Mouse (Mus musculus) limb, embryonic 13.5 days (tissue): ENCODE data around the gene Snx21. TPM values are rescaled to one million over a fixed set of nuclear protein-coding genes. Genes with fewer than 3 reads are reported as not detected.
A peak's percentile ranks its signal among the peaks of the same experiment; 100 is the strongest.
"Not testable (repeated sequence)": the region's sequence is repeated elsewhere in the genome, so short reads cannot be mapped to it uniquely, and the experiment has no call there.

Experiments
- ATAC-seq: fragments of 200-750 bp; cut with Nextera tagmentation; 2 replicates; pipeline ENCODE4 v1.8.0; 2017; ENCODE audit warnings: low read depth, moderate number of reproducible peaks, moderate TSS enrichment; ENCODE audit not compliant: low FRiP score
- H3K27ac ChIP-seq: fragments of 300-500 bp; sonication (generic); 2 replicates; pipeline ENCODE4 v1.5.1; 2015; ENCODE audit warnings: inconsistent platforms, mild to moderate bottlenecking, moderate library complexity
- H3K27me3 ChIP-seq: fragments of 300-500 bp; sonication (generic); 2 replicates; pipeline ENCODE4 v1.6.1; 2015; ENCODE audit warnings: mild to moderate bottlenecking, inconsistent platforms
- H3K36me3 ChIP-seq: fragments of 300-500 bp; sonication (generic); 2 replicates; pipeline ENCODE4 v1.6.1; 2015; ENCODE audit warnings: inconsistent platforms, mild to moderate bottlenecking, moderate library complexity
- H3K4me1 ChIP-seq: fragments of 300-500 bp; sonication (generic); 2 replicates; pipeline ENCODE4 v1.6.1; 2015; ENCODE audit warnings: inconsistent platforms
- H3K4me2 ChIP-seq: fragments of 300-500 bp; sonication (generic); replicated peaks from 2 replicates; pipeline ENCODE4 v1.6.1; 2015; ENCODE audit warnings: inconsistent platforms, mild to moderate bottlenecking, moderate library complexity
- H3K4me3 ChIP-seq: fragments of 300-500 bp; sonication (generic); 2 replicates; pipeline ENCODE4 v1.5.1; 2015; ENCODE audit warnings: moderate library complexity, mild to moderate bottlenecking, inconsistent platforms
- H3K9ac ChIP-seq: fragments of 300-500 bp; sonication (generic); 2 replicates; pipeline ENCODE4 v1.6.1; 2015; ENCODE audit warnings: mild to moderate bottlenecking, inconsistent platforms
- H3K9me3 ChIP-seq: fragments of 300-500 bp; sonication (generic); 2 replicates; pipeline ENCODE4 v1.6.1; 2016; ENCODE audit warnings: inconsistent platforms
- WGBS: fragments of 180-500 bp; shearing (Covaris S2); methylation state at CpG from one replicate; pipeline ENCODE4 v1.1.7; 2015; 5-methylcytosine and 5-hydroxymethylcytosine counted together
- polyA plus RNA-seq: library from polyadenylated mRNA; unstranded; fragments of >200 nt; fragmentation: Nextera tagmentation; extraction: Ambion mirVana; gene quantifications from 2 replicates; pipeline ENCODE4 v1.2.1, GENCODE M21; 2015

Gene Snx21
- polyA plus RNA-seq, 1 experiment from 2014 or later = 27.6 TPM

- H3K27me3 ChIP-seq = no peaks in the 10 kb centered on the region
- ATAC-seq = no peak
- no peak overlapping the region; the same call in 1 of the 2 replicates for H3K27ac ChIP-seq
- peaks cover 18% of the 10 kb centered on the region for H3K4me1 ChIP-seq
- H3K4me3 ChIP-seq = peak overlapping the region; percentile 70
- no peak overlapping the region for H3K9ac ChIP-seq
- H3K36me3 ChIP-seq = peaks cover 28% of the 10 kb centered on the region
- no peaks in the 10 kb centered on the region for H3K9me3 ChIP-seq
- WGBS = 83% methylated on average over 3 of the region's 3 CpGs
- peak overlapping the region; percentile 80 for H3K4me2 ChIP-seq
These were observed 1.4 kb downstream of the Snx21 start for GRCm38 (mm10) chr2:164787032-164787431.

- H3K4me1 ChIP-seq = peaks cover 18% of the 10 kb centered on the region
- peaks cover 36% of the 10 kb centered on the region for H3K36me3 ChIP-seq
- no peaks in the 10 kb centered on the region for H3K9me3 ChIP-seq
- no peak for ATAC-seq
- H3K4me3 ChIP-seq = no peak overlapping the region; the same call in 1 of the 2 replicates
- H3K4me2 ChIP-seq = peak overlapping the region; percentile 11; the same call in 1 of the 2 replicates
- WGBS = 85% methylated on average over 10 of the region's 10 CpGs
- no peak overlapping the region for H3K9ac ChIP-seq
- no peaks in the 10 kb centered on the region for H3K27me3 ChIP-seq
- H3K27ac ChIP-seq = no peak overlapping the region
These were observed 2.2 kb downstream of the Snx21 start for GRCm38 (mm10) chr2:164787779-164788178.

GRCm38 (mm10) chr2:164788411-164788810 lies 2.8 kb downstream of the Snx21 start:
- Histone ChIP-seq H3K4me1 (peaks cover 18% of the 10 kb centered on the region), H3K9ac (peak overlapping the region; percentile 4; the same call in 1 of the 2 replicates), H3K4me3 (no peak overlapping the region), H3K27me3 (no peaks in the 10 kb centered on the region), H3K36me3 (peaks cover 42% of the 10 kb centered on the region), H3K4me2 (0 out of 2 replicates have a peak overlapping the region, but pooled peaks have one; percentile 3), H3K9me3 (no peaks in the 10 kb centered on the region), H3K27ac (no peak overlapping the region)
- WGBS = 69% methylated on average over 4 of the region's 4 CpGs
- ATAC-seq = no peak

- no peak overlapping the region for H3K27ac ChIP-seq
- ATAC-seq = no peak
- H3K4me3 ChIP-seq = no peak overlapping the region
- peaks cover 11% of the 10 kb centered on the region for H3K4me1 ChIP-seq
- H3K9ac ChIP-seq = no peak overlapping the region
- no peaks in the 10 kb centered on the region for H3K9me3 ChIP-seq
- peaks cover 55% of the 10 kb centered on the region for H3K36me3 ChIP-seq
- WGBS = 82% methylated on average over 4 of the region's 4 CpGs
- H3K27me3 ChIP-seq = no peaks in the 10 kb centered on the region
- no peak overlapping the region for H3K4me2 ChIP-seq
These were observed 4.8 kb downstream of the Snx21 start for GRCm38 (mm10) chr2:164790451-164790850.

GRCm38 (mm10) chr2:164791841-164792261 lies 6.2 kb downstream of the Snx21 start:
- Histone ChIP-seq H3K27ac (no peak overlapping the region), H3K9me3 (no peaks in the 10 kb centered on the region), H3K4me3 (no peak overlapping the region), H3K27me3 (no peaks in the 10 kb centered on the region), H3K4me1 (peaks cover 5% of the 10 kb centered on the region), H3K36me3 (peaks cover 69% of the 10 kb centered on the region), H3K4me2 (no peak overlapping the region), H3K9ac (no peak overlapping the region)
- WGBS = 92% methylated on average over 18 of the region's 18 CpGs
- no peak for ATAC-seq

GRCm38 (mm10) chr2:164792400-164793190 lies 7.0 kb downstream of the Snx21 start:
- Histone ChIP-seq H3K4me1 (no peaks in the 10 kb centered on the region), H3K9me3 (no peaks in the 10 kb centered on the region), H3K4me3 (no peak overlapping the region), H3K27ac (no peak overlapping the region), H3K27me3 (no peaks in the 10 kb centered on the region), H3K36me3 (peaks cover 72% of the 10 kb centered on the region), H3K4me2 (no peak overlapping the region), H3K9ac (no peak overlapping the region)
- 93% methylated on average over 12 of the region's 12 CpGs for WGBS
- no peak for ATAC-seq

- no peaks in the 10 kb centered on the region for H3K27me3 ChIP-seq
- WGBS = 89% methylated on average over 3 of the region's 3 CpGs
- no peak overlapping the region for H3K4me3 ChIP-seq
- no peak for ATAC-seq
- H3K4me2 ChIP-seq = no peak overlapping the region
- no peaks in the 10 kb centered on the region for H3K4me1 ChIP-seq
- no peak overlapping the region for H3K9ac ChIP-seq
- peaks cover 76% of the 10 kb centered on the region for H3K36me3 ChIP-seq
- no peak overlapping the region for H3K27ac ChIP-seq
- H3K9me3 ChIP-seq = no peaks in the 10 kb centered on the region
These were observed 7.6 kb downstream of the Snx21 start for GRCm38 (mm10) chr2:164793236-164793635.

GRCm38 (mm10) chr2:164793772-164794171 lies 8.1 kb downstream of the Snx21 start:
- Histone ChIP-seq H3K27me3 (no peaks in the 10 kb centered on the region), H3K9me3 (no peaks in the 10 kb centered on the region), H3K27ac (no peak overlapping the region), H3K4me3 (no peak overlapping the region), H3K9ac (no peak overlapping the region), H3K36me3 (peaks cover 79% of the 10 kb centered on the region), H3K4me2 (no peak overlapping the region), H3K4me1 (no peaks in the 10 kb centered on the region)
- no peak for ATAC-seq
- WGBS = 91% methylated on average over 2 of the region's 2 CpGs

GRCm38 (mm10) chr2:164794293-164794692 lies 8.7 kb downstream of the Snx21 start:
- no peak overlapping the region for H3K4me3 ChIP-seq
- no peak overlapping the region for H3K4me2 ChIP-seq
- no peak overlapping the region for H3K27ac ChIP-seq
- H3K4me1 ChIP-seq = no peaks in the 10 kb centered on the region
- peaks cover 80% of the 10 kb centered on the region for H3K36me3 ChIP-seq
- ATAC-seq = peak; percentile 57; the same call in 1 of the 2 replicates
- H3K9me3 ChIP-seq = no peaks in the 10 kb centered on the region
- no peak overlapping the region for H3K9ac ChIP-seq
- H3K27me3 ChIP-seq = no peaks in the 10 kb centered on the region
- 41% methylated on average over 5 of the region's 5 CpGs for WGBS

- no peak for ATAC-seq
- Histone ChIP-seq H3K4me2 (no peak overlapping the region), H3K4me3 (no peak overlapping the region), H3K27ac (no peak overlapping the region), H3K9ac (no peak overlapping the region), H3K36me3 (peaks cover 86% of the 10 kb centered on the region), H3K4me1 (no peaks in the 10 kb centered on the region), H3K27me3 (no peaks in the 10 kb centered on the region), H3K9me3 (no peaks in the 10 kb centered on the region)
- 79% methylated on average over 4 of the region's 4 CpGs for WGBS
These were observed 10.2 kb downstream of the Snx21 start for GRCm38 (mm10) chr2:164795868-164796267.

- H3K27me3 ChIP-seq, H3K4me2 ChIP-seq, H3K9me3 ChIP-seq, ATAC-seq, H3K4me3 ChIP-seq, H3K4me1 ChIP-seq, H3K9ac ChIP-seq, H3K27ac ChIP-seq: not testable (repeated sequence)
- 86% methylated on average over 6 of the region's 6 CpGs for WGBS
- H3K36me3 ChIP-seq = peaks cover 79% of the 10 kb centered on the region
These were observed 12.9 kb downstream of the Snx21 start for GRCm38 (mm10) chr2:164798554-164798953.

GRCm38 (mm10) chr2:164800252-164801004 lies 14.8 kb downstream of the Snx21 start:
- 92% methylated on average over 13 of the region's 13 CpGs for WGBS
- H3K4me3 ChIP-seq = no peak overlapping the region
- H3K4me1 ChIP-seq = peaks cover 12% of the 10 kb centered on the region
- no peak overlapping the region for H3K9ac ChIP-seq
- ATAC-seq = no peak
- no peaks in the 10 kb centered on the region for H3K27me3 ChIP-seq
- H3K36me3 ChIP-seq = peaks cover 67% of the 10 kb centered on the region
- H3K27ac ChIP-seq = no peak overlapping the region
- H3K4me2 ChIP-seq = no peak overlapping the region
- H3K9me3 ChIP-seq = no peaks in the 10 kb centered on the region
